Mouse (Mus musculus) E14TG2a.4 (cell line): ENCODE results near the gene Pcx.

Experiments used
- CTCF ChIP-seq: conservative IDR thresholded peaks from 2 replicates; pipeline ENCODE4 v1.5.1; 2014; ENCODE audit warnings: low read length
- NANOG ChIP-seq: IDR thresholded peaks from 2 replicates; pipeline ENCODE4 v1.6.1; 2014; ENCODE audit warnings: borderline replicate concordance, low read length, mixed read lengths

DNA sequence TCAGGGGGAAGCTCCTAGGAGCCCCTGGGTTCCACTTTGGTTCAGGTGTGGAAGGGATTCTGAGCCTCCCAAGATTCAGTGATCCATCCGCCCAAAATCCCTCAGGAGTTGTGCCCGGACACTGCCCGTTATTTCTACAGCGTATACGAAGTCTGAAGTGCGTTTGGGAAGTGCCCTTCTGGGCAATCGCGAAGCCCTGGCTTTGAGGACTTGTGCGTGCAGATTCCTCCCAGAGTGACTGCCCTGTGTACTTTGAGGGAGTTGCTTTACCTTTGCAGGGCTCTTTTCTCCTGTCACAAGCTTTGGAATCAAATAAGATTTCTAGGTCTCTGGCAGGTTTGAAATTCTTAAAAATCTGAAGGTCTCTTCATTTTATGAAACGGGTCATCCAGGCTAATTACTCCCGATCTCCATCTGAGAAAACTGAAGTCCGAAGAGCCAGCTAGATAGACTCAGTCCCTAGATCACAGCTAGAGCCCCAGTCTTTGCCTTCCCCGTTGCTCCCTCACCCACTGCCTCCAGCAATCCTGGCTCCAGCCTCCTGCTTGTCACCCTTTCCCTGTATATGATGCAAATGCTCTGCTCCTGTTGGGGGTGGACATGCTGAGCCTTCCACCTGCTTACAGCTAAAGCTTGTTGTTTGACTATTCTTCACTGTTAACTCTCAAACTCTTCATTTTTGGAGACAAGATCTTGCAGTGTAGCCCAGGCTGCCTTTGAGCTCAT lies 1.0 kb downstream of the Pcx start:
- TF ChIP-seq CTCF: no peak
- no peak for TF ChIP-seq NANOG
